ENCODE assay signal across 8 mouse cellular contexts in the genomic region with DNA sequence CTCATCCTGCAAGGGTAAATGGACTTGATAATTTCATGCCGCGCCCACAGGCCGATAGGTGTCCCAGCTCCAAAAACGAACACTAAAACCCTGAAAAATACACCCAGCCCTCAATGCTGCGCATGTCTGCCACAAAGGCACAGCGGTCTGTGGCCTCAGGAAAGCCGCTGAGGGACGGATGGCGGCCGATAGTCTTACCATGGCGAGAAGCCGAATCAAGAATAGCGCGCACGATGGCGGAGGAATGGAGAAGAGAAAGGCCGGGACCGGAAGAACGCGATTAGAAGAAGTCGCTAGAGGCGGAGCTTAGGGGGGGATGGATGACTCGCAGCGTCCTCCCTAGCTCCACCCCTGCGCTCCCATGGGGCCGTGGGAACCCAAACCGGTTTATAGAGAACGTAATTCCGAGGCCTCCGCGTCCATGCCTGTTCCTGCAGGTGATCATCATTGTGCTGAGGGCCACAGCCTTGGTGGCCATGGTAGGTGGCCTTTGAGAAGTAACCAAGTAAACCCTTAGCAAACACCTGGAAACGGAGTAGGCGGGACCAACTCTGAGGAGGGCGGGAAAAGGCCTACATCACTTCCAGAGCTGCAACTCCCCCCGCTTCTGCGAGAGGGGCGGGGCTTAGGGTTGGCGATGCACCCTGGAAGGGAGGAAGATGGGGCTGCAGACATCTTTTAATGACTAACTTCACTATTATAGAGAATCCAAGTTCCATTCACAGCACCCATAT. TPM values are rescaled to one million over a fixed set of nuclear protein-coding genes. Genes with fewer than 3 reads are reported as not detected.
DNase-seq lines count a peak whose midpoint lies in the region; ATAC-seq and TF ChIP-seq lines count a peak whose summit lies in the region.

Gene Rpl39 (minus strand): TSS at position 476 of the 734 bp plus-strand sequence.

- intact Hi-C loops in gastrocnemius, adult 2 months (cut with DNase I), result no loop called here

- peak within 1 kb of the TSS; percentile 86 for H3K4me3 ChIP-seq in gastrocnemius, adult 2 months
- H3K4me3 ChIP-seq in hindbrain, postnatal 0 days (ENCODE audit: low read length), result peak within 1 kb of the TSS; percentile 51
- H3K4me3 ChIP-seq in megakaryocyte, embryonic 14.5 days (replicated peaks), result peak within 1 kb of the TSS; percentile 94

- H3K27ac ChIP-seq in gastrocnemius, adult 2 months, result peak within 1 kb of the TSS; percentile 93
- H3K27ac ChIP-seq in hindbrain, postnatal 0 days, result peak within 1 kb of the TSS; percentile 86

- peak; percentile 19; the same call in 1 of the 2 replicates for TF ChIP-seq CTCF in gastrocnemius, adult 2 months (IDR thresholded peaks at IDR 0.05)
- peak; percentile 36; the same call in 1 of the 2 replicates for TF ChIP-seq CTCF in hindbrain, postnatal 0 days (IDR thresholded peaks at IDR 0.05; ENCODE audit: low read depth)

- 26% methylated on average over 38 of the region's 38 CpGs for WGBS in hindbrain, postnatal 0 days

- peak; percentile 93 for ATAC-seq in common myeloid progenitor, adult 5-6 weeks (replicated peaks; ENCODE audit: low read depth, poor library complexity, severe bottlenecking)
- ATAC-seq in hindbrain, postnatal 0 days, result peak; percentile 95

- H3K27me3 ChIP-seq in hindbrain, postnatal 0 days (ENCODE audit: insufficient read depth, low read length), result no peaks in the 10 kb centered on the region
- H3K27me3 ChIP-seq in megakaryocyte, embryonic 14.5 days (replicated peaks), result peaks cover 3% of the 10 kb centered on the region

- peak; percentile 93 for DNase-seq in ZHBTc4 (ENCODE audit: low read depth, low spot score)
- peak; percentile 91 for DNase-seq in gastrocnemius, adult 2 months
- peak; percentile 94 for DNase-seq in hindbrain, postnatal 0 days (ENCODE audit: low spot score)
- DNase-seq in left cerebral cortex, adult 8-10 months (ENCODE audit: low spot score in 2 of 2), result peak; percentile 73 to 82
- DNase-seq in right cerebral cortex, postnatal 10 days (ENCODE audit: low spot score in 2 of 2), result peak; percentile 88 to 90
- peak; percentile 69 for DNase-seq in urinary bladder, postnatal 25 days (ENCODE audit: low spot score)

- H3K9me3 ChIP-seq in hindbrain, postnatal 0 days (ENCODE audit: low read length), result no peaks in the 10 kb centered on the region
- no peaks in the 10 kb centered on the region for H3K9me3 ChIP-seq in megakaryocyte, embryonic 14.5 days

- peak within 1 kb of the TSS; percentile 62 for H3K4me2 ChIP-seq in hindbrain, postnatal 0 days (ENCODE audit: low read depth, low read length)

- H3K36me3 ChIP-seq in hindbrain, postnatal 0 days (ENCODE audit: insufficient read depth, low read length), result no peaks in the 10 kb centered on the region
- H3K36me3 ChIP-seq in megakaryocyte, embryonic 14.5 days (replicated peaks; ENCODE audit: low read length), result peaks cover 32% of the 10 kb centered on the region

- peak within 1 kb of the TSS; percentile 61 for H3K9ac ChIP-seq in hindbrain, postnatal 0 days (replicated peaks; ENCODE audit: low read length)

- no peaks in the 10 kb centered on the region for H3K4me1 ChIP-seq in hindbrain, postnatal 0 days (ENCODE audit: insufficient read depth, low read length)
- peaks cover 11% of the 10 kb centered on the region; the same call in 1 of the 2 replicates for H3K4me1 ChIP-seq in megakaryocyte, embryonic 14.5 days

RNA-seq across cellular contexts. Expression of gene Rpl39, which starts in this region (rescaled TPM):
- 5,370 and 6,793 TPM in 2 replicates for total RNA-seq in common myeloid progenitor, adult 5-6 weeks (2017)
- 100 to 1,000 TPM; 265 to 297 TPM for total RNA-seq in gastrocnemius, adult 2 months (2021)
- 99.1 and 125 TPM in 2 replicates for total RNA-seq in hindbrain, postnatal 0 days (2014; rRNA removed)
- polyA plus RNA-seq in hindbrain, postnatal 0 days (2015; fragmentation: Nextera tagmentation; extraction: Ambion mirVana), result 351 and 371 TPM in 2 replicates
- 100 to 1,000 TPM; 240 to 296 (median 268) TPM for total RNA-seq in left cerebral cortex, adult 8-10 months (2022)
- polyA plus RNA-seq in megakaryocyte, embryonic 14.5 days (2012; ENCODE audit: insufficient read depth, low replicate concordance), result 63.5 and 367 TPM in 2 replicates

Comparison
In these comparisons a context has a peak if more than half of its experiments do, and no peak if none do; other contexts are left out.
1. Peak in every context shown above with its lines: DNase-seq, ATAC-seq, H3K4me3 ChIP-seq and H3K27ac ChIP-seq.
2. RNA of gene Rpl39 (total RNA-seq): 5,370 to 6,793 TPM in common myeloid progenitor, adult 5-6 weeks; 265 to 297 TPM in gastrocnemius, adult 2 months, 240 to 296 TPM in left cerebral cortex, adult 8-10 months and 99.1 to 125 TPM in hindbrain, postnatal 0 days; every median in the first group is over 10 times any median in the second.